Mouse (Mus musculus) NIH3T3 (cell line): ENCODE results near the gene Ppm1m.
A peak's percentile ranks its signal among the peaks of the same experiment; 100 is the strongest.

Source experiments
- DNase-seq: peaks from one replicate; pipeline ENCODE4 v3.0.0-alpha.2; 2012; ENCODE audit warnings: low read depth

The Ppm1m gene

GRCm38 (mm10) chr9:106220894-106221523 lies 21.5 kb upstream of the Ppm1m start:
- no peak for DNase-seq

- DNase-seq: no peak
These were observed 17.4 kb upstream of the Ppm1m start for GRCm38 (mm10) chr9:106216971-106217370.

- DNase-seq: no peak
These were observed 16.0 kb upstream of the Ppm1m start for GRCm38 (mm10) chr9:106215341-106216125.

GRCm38 (mm10) chr9:106212594-106212981 lies 13.0 kb upstream of the Ppm1m start:
- DNase-seq: no peak

- peak; percentile 89 for DNase-seq
These were observed 12.4 kb upstream of the Ppm1m start for GRCm38 (mm10) chr9:106211680-106212593.

GRCm38 (mm10) chr9:106210853-106211609 lies 11.5 kb upstream of the Ppm1m start:
- no peak for DNase-seq

- no peak for DNase-seq
These were observed 10.4 kb upstream of the Ppm1m start for GRCm38 (mm10) chr9:106209954-106210353.

GRCm38 (mm10) chr9:106208181-106208580 lies 8.6 kb upstream of the Ppm1m start:
- DNase-seq: no peak

GRCm38 (mm10) chr9:106206515-106206914 lies 7.0 kb upstream of the Ppm1m start:
- no peak for DNase-seq

- no peak for DNase-seq
These were observed 6.3 kb upstream of the Ppm1m start for GRCm38 (mm10) chr9:106205713-106206290.

GRCm38 (mm10) chr9:106203990-106204851 lies 4.7 kb upstream of the Ppm1m start:
- peak; percentile 59 for DNase-seq

- DNase-seq: peak; percentile 92
These were observed 3.5 kb upstream of the Ppm1m start, which contains the start of gene Twf2 for GRCm38 (mm10) chr9:106202819-106203636. TSS of gene Twf2 (plus strand) at chr9:106203108.

- DNase-seq: no peak
These were observed 2.3 kb upstream of the Ppm1m start for GRCm38 (mm10) chr9:106201895-106202294.

- DNase-seq: peak; percentile 81
These were observed 536 bp downstream of the Ppm1m start for GRCm38 (mm10) chr9:106198962-106199458.

GRCm38 (mm10) chr9:106197732-106198131 lies 1.8 kb downstream of the Ppm1m start:
- DNase-seq: no peak

- DNase-seq: no peak
These were observed 2.3 kb downstream of the Ppm1m start for GRCm38 (mm10) chr9:106197081-106197713.

GRCm38 (mm10) chr9:106195693-106196092 lies 3.9 kb downstream of the Ppm1m start:
- no peak for DNase-seq

GRCm38 (mm10) chr9:106193930-106194807 lies 5.4 kb downstream of the Ppm1m start:
- DNase-seq: no peak
